Mouse (Mus musculus) brown adipose tissue, adult 24 weeks (tissue): ENCODE data around the gene Ankdd1a. TPM values are rescaled to one million over a fixed set of nuclear protein-coding genes. Genes with fewer than 3 reads are reported as not detected.

ENCODE experiments used
- H3K27ac ChIP-seq: fragments of 200-500 bp; replicated peaks from 2 replicates; pipeline ENCODE4 v1.5.1; 2012; ENCODE audit warnings: low read depth, mild to moderate bottlenecking, low read length
- H3K4me1 ChIP-seq: fragments of 200-500 bp; 2 replicates; pipeline ENCODE4 v1.6.1; 2012; ENCODE audit warnings: low read length, mixed read lengths; ENCODE audit not compliant: control insufficient read depth, insufficient read depth, insufficient read length
- H3K4me3 ChIP-seq: fragments of 200-500 bp; 2 replicates; pipeline ENCODE4 v1.5.1; 2012; ENCODE audit warnings: low read depth, mild to moderate bottlenecking, low read length, moderate library complexity; ENCODE audit not compliant: insufficient read depth
- polyA plus RNA-seq: library from polyadenylated mRNA; stranded (reverse); fragments of >200 nt; gene quantifications from 2 replicates; pipeline ENCODE4 v1.2.4, GENCODE M21; 2012; ENCODE audit not compliant: missing spikeins, insufficient read depth, insufficient read length

Ankdd1a gene
- polyA plus RNA-seq, 1 experiment = not detected

DNA sequence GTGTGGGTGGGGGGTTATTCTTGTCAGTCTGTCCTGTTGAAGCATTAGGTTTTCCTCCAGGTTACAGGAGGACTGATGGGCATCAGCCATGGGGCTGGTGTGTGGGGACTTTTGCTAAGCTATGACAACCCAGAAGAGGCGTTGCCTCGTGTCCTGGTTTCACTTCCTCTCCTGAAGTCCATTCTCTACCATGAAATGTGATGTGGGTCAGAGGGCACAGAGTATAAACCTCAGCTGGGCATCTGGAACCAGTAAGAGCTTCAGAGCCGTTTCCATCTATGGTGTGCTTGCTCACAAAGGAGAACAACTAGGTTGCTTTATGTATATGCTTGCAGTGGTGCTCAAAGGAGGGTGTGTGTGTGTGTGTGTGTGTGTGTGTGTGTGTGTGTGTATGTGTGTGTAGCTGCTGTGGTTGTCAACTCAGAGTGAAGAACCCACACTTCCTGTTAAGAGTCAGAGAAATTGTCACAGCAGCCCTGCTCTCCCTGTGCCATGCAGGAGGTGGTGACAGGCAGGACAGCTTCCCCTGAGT lies 15.3 kb upstream of the Ankdd1a start:
- Histone ChIP-seq H3K4me3 (no peak overlapping the region), H3K4me1 (peaks cover 17% of the 10 kb centered on the region), H3K27ac (peak overlapping the region; percentile 91)

DNA sequence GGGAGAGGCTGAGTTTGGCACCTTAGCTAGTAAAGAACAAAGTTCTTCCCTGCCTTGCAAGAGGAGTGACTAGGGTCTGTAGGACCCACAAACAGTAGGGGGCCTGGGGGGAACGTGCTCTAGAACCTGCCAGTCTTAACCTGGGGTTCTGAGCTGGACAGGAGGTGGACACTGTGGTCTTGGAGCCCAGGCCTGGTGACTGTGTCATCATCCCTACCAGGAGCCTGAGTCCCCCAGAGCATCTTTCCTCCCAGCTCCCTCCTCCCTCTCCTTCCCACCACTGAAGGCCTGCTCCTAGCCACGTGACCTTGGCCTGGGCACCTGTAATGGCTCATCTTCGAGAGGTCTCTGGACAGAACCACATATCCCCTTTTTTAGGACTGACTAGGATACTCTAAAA lies 14.1 kb upstream of the Ankdd1a start:
- peaks cover 17% of the 10 kb centered on the region for H3K4me1 ChIP-seq
- no peak overlapping the region for H3K4me3 ChIP-seq
- peak overlapping the region; percentile 73; the same call in 1 of the 2 replicates for H3K27ac ChIP-seq

DNA sequence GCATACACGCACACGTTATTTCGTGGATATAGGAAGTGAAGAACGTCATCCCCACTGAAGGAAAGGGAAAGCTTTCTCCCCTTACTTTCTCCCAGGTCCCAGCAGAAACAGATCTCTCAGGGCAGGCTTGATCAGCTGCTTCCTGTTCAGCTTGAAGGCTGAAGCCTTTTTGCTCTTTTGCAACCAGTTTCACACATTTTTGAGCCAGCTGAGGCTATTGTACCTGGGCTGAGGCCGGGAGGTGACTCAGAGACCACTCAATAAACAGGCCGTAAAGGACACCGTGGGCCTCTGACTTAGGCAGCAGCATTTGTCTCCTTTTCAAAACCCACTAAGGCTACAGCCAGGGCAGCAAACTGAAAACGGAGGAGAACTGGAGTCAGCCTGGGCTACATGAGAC lies 13.0 kb upstream of the Ankdd1a start:
- H3K4me3 ChIP-seq = no peak overlapping the region
- peak overlapping the region; percentile 51 for H3K27ac ChIP-seq
- H3K4me1 ChIP-seq = peaks cover 17% of the 10 kb centered on the region

DNA sequence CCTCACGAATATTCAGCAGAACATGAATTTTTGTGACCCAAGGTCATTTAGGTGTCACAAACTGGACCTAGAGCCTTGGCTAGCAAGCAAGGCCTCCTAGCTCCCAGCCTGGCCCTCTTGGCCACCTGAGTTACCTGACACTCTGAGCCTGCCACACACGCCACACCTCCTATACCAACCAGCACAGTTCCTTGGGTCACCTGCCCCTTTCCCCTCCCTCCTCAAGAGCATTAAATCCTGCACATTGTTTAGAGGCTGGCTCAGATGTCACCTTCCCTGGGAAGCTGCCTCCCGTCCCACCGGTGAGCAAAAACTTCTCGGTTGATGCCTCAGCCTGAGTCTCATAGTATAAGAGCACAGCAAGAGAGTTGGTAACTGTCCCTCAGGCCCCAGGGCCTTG lies 11.3 kb upstream of the Ankdd1a start:
- Histone ChIP-seq H3K4me3 (no peak overlapping the region), H3K27ac (no peak overlapping the region), H3K4me1 (peaks cover 12% of the 10 kb centered on the region)

DNA sequence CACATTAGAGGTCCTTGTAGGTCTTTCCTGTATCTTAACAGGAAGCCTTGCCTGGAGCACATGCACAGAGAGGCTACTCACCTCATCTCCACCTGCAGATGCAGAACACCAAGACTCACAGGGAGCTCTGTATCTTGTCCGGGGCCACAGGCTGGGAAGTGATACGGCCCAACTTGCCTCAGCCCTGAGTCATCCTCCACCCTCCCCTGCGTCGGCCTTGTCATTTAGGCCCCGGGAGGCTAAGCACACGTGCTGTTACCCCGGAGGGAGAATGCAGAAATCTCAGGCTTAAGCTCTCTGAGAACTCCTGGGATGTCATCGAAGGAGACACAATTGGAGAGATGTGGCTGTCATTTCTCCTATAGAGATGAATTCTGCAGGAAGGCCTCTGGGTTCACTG lies 9.7 kb upstream of the Ankdd1a start:
- Histone ChIP-seq H3K4me3 (no peak overlapping the region), H3K27ac (no peak overlapping the region), H3K4me1 (no peaks in the 10 kb centered on the region; the same call in 1 of the 2 replicates)

DNA sequence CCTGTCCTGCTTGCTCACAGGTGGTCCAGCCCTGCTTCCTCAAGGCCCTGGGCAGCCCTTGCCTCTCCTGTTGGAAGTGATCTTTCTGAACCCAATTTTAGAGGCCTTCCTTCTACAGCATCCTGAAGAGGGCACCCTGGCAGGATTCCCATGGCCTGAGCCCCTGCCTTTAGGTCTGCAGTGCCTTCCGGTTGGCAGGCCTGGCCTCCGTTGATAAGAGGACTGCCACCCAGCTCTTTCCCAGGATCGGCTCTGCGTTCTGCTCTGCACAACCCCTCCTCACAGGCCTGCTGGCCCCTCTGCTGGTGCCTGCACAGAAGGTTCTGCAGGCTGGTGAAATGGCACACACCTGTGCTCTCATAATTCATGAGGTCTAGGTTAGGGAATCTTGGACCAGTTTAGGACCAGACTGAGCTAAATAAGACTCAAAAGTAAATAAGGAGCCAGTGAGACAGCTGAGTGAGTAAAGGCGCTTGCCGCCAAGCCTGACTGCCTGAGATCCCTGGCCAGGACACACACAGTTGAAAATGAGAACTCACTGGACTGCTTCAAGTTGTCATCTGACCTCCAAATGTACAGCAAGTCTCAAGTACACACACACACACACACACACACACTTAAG lies 8.5 kb upstream of the Ankdd1a start:
- no peak overlapping the region for H3K27ac ChIP-seq
- no peaks in the 10 kb centered on the region; the same call in 1 of the 2 replicates for H3K4me1 ChIP-seq
- no peak overlapping the region for H3K4me3 ChIP-seq

GRCm38 (mm10) chr9:65525445-65526195 lies 5.6 kb upstream of the Ankdd1a start:
- H3K27ac ChIP-seq = peak overlapping the region; percentile 67; the same call in 1 of the 2 replicates
- no peaks in the 10 kb centered on the region; the same call in 1 of the 2 replicates for H3K4me1 ChIP-seq
- H3K4me3 ChIP-seq = no peak overlapping the region

DNA sequence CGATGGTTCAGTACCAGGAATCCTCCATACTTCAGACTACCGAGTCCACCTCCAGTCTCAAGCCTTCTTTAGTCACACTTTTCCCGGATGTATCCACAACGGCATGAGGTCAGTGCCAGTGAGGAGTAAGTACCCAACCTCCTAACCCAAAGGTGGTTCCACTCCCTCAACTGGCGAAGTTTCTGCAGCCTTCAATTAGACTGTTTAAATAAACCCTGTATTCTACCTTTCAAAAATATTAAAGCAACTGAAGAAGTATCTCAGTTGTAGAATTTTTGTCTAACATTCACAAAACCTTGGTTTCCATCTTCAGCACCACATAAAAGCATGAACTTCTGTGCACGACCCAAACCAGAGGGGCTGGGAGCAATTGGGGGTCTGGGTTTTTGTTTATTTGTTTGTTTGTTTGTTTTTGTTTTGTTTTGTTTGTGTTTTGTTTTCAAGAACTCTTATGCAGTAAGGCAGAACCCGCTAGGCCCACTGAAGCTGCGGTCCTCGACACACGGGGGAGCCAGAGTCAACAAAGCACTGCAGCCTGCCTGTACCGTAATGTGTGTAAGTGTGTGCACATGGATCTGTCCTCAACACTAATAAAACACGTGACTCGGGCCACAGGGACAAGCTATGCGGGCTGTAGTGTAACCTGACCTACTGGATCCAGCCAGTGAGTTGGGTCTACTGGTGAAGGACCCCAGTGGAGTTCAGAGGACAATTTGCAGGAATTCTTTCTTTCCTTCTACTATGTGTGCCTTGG lies 3.8 kb upstream of the Ankdd1a start:
- Histone ChIP-seq H3K4me1 (no peaks in the 10 kb centered on the region; the same call in 1 of the 2 replicates), H3K4me3 (no peak overlapping the region), H3K27ac (no peak overlapping the region)

- Histone ChIP-seq H3K4me3 (no peak overlapping the region), H3K27ac (no peak overlapping the region)
Measured at GRCm38 (mm10) chr9:65520505-65520876, 498 bp upstream of the Ankdd1a start.

DNA sequence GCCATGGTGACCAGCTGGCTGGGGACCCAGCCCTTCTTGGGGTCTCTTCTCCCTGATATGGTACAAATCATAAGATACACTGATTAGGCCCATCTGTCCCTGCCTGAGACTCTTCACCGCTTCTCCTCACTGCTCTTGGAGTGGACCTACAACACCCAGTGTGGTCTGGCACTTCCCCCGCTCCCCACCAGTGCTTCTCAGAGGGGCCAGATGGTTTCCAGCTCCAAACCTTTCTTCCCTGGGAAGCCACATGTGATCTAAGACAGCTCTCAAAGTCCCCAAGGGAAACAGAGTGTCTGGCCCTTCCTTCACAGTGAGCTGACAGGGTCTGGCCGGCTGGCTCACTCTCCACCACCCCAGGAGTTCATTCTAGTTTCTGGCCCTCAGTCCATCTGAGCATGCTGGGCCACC lies 5.1 kb downstream of the Ankdd1a start:
- no peak overlapping the region for H3K27ac ChIP-seq
- H3K4me1 ChIP-seq = no peaks in the 10 kb centered on the region
- no peak overlapping the region for H3K4me3 ChIP-seq

More at GRCm38 (mm10) chr9:65520505-65520876, 498 bp upstream of the Ankdd1a start:
- no peaks in the 10 kb centered on the region for H3K4me1 ChIP-seq

DNA sequence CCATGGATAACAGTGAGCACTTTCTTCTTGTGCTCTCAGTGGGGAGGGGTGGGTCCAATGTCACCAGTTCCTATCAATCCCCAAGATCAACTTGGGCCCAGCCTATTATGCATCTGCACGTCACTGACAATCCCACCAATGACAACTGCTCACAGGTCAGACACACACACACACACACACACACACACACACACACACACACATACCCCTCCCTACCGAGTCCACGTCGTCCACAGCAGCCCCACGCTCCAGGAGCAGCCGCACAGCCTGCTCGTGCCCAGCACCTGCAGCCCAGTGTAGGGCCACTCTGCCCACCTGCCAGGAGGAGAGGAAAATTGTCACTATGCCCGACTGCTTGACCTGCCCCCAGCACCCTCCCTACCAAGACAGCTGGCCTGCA lies 5.6 kb downstream of the Ankdd1a start:
- Histone ChIP-seq H3K27ac (no peak overlapping the region), H3K4me3 (no peak overlapping the region), H3K4me1 (no peaks in the 10 kb centered on the region)

- Histone ChIP-seq H3K4me3 (no peak overlapping the region), H3K4me1 (no peaks in the 10 kb centered on the region), H3K27ac (no peak overlapping the region)
Measured at GRCm38 (mm10) chr9:65512520-65512919, 7.5 kb downstream of the Ankdd1a start.

- no peak overlapping the region for H3K4me3 ChIP-seq
- no peak overlapping the region for H3K27ac ChIP-seq
- no peaks in the 10 kb centered on the region for H3K4me1 ChIP-seq
Measured at GRCm38 (mm10) chr9:65508449-65508848, 11.5 kb downstream of the Ankdd1a start.

DNA sequence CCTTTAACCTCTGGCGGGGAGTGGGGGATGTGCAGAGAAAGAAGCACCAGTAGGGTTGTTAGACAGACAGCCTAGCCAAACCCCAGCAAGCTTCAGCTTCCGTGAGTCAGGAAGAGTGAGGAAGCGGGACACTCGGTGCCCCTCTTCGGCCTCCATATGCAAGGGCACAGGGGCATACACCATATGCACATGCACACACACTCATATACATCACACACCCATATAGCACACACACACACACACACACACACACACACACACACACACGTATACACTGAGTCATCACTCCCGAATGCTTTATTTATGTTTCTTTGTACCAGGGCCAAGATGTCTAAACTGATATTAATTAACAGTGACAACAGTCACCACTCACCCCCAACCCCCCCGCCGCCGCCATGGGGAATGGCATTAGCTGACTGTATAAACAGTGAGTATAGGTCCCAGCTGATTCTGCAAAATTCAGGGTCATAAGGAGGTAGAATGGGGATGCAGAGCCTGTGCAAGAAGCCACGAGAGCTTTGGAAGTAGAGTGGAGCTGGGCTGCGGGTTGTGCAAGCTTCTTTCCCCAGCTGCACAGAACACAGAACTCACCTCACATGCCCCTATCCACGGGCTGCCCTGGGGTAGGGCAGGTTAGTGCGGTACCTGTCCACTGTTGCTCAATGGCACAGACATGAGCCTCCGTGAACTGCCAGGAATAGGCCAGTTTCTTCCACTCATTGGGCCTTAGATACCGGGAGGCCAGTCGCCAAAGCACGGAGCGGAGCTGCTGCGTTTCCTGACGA lies 17.1 kb downstream of the Ankdd1a start:
- no peak overlapping the region for H3K27ac ChIP-seq
- H3K4me3 ChIP-seq = no peak overlapping the region
- no peaks in the 10 kb centered on the region for H3K4me1 ChIP-seq
